Mouse (Mus musculus): ENCODE measurements at regions not wholly inside any gene's neighbourhood (a gene's known extent, or its start where the extent isn't known, plus 50 kb on each side); places are given as distances from the start of the nearest gene placed in this dataset.

DNA sequence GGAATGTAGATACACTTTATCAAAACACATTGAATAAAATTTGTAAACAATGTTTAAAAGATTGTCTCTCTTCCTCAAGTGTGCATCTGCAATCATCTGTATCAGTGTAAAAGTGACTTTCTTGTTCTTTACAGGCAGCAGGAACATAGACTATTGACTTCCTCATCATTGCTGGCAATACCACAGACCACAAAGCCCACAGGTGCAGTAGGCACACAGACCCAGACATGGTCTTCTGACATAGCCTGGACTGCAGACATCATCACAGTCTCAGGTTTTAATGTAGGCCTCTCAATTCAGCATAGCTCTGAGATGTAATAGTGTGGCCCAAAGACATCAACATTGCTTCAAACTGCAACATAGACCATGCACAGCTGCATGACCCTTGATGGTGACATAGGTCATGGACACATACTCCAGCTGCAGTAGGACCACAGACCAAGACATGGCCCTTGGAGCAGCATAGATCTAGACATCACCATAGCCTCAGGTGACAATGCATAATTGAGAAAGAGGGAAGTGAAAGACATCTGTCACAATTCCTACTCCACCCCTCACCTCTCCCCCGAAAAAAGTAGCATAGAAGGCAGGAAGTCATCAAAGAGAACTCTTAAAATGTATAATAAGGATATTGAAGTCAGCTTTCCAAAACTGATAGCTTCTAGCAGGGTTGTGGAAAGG is 74.1 kb upstream of the Speer2 start:
- Histone ChIP-seq H3K27me3 (replicated peaks) (no peaks in the 10 kb centered on the region), H3K4me1 (ENCODE audit: control insufficient read depth in 1 of 2, insufficient read depth in 2 of 2) (peaks cover 0 to 7% of the 10 kb centered on the region in 2 experiments; a peak in 2 of 4 replicates), H3K36me3 (replicated peaks in 1 of 2; ENCODE audit: control insufficient read depth in 1 of 2, insufficient read depth in 1 of 2, low read length in 1 of 2) (no peaks in the 10 kb centered on the region), H3K9me3 (replicated peaks; ENCODE audit: low read length) (peaks cover 42% of the 10 kb centered on the region), H3K79me2 (replicated peaks; ENCODE audit: control insufficient read depth, extremely low read depth, insufficient read depth, poor library complexity, severe bottlenecking) (no peaks in the 10 kb centered on the region), H3K4me3 (replicated peaks in 1 of 3; ENCODE audit: low read depth in 2 of 3, low read length in 2 of 3, poor library complexity in 1 of 3) (peak overlapping the region in 1 of 3 experiments; percentile 3), H3K27ac (ENCODE audit: insufficient read depth, low read depth) (peak overlapping the region; percentile 8; the same call in 1 of the 2 replicates), H3K9ac (ENCODE audit: insufficient read depth, low read depth) (no peak overlapping the region), H3K4me2 (ENCODE audit: insufficient read depth, low read depth, poor library complexity, severe bottlenecking) (no peak overlapping the region)
- in situ Hi-C loops (cut with MboI; ENCODE audit: low pct_ligation_motif_present, low pct_unique_long_range_greater_than_20kb, low sequenced_read_pairs) = loop anchor here (25.0 kb wide), 1 partner anchor 100 kb away; no protein-coding TSS in a partner anchor
- dilution Hi-C loops (cut with MboI; ENCODE audit: extremely low pct_ligation_motif_present, extremely low pct_unique_long_range_greater_than_20kb, low sequenced_read_pairs) = no loop called here
- TF ChIP-seq MEF2A (IDR thresholded peaks at IDR 0.05; ENCODE audit: borderline replicate concordance, low read depth, low read length) (no peak), KAT2A (IDR thresholded peaks at IDR 0.05; ENCODE audit: insufficient replicate concordance, low read length) (no peak), POLR2AphosphoS2 (IDR thresholded peaks at IDR 0.05; ENCODE audit: low read depth, low read length) (no peak), ELF1 (IDR thresholded peaks at IDR 0.05; ENCODE audit: low read depth, low read length) (no peak), MAFK (IDR thresholded peaks at IDR 0.05; ENCODE audit: insufficient replicate concordance, low read length) (no peak), MXI1 (IDR thresholded peaks at IDR 0.05; ENCODE audit: low read depth, low read length) (no peak), UBTF (IDR thresholded peaks at IDR 0.05; ENCODE audit: low read depth, low read length) (no peak), CHD2 (IDR thresholded peaks at IDR 0.05; ENCODE audit: low read length) (no peak), USF2 (conservative IDR thresholded peaks at IDR 0.05; ENCODE audit: low read depth, low read length) (no peak), POLR2A (IDR thresholded peaks at IDR 0.05; ENCODE audit: low read depth, low read length) (no peak), MAX (IDR thresholded peaks at IDR 0.05; ENCODE audit: low read length) (no peak), TBP (conservative IDR thresholded peaks at IDR 0.05; ENCODE audit: low read depth, low read length) (no peak), IRF4 (IDR thresholded peaks at IDR 0.05; ENCODE audit: low read depth, low read length) (peak; percentile 81), MYC (IDR thresholded peaks at IDR 0.05; ENCODE audit: low read depth, low read length) (0 out of 2 replicates have a peak, but pooled peaks have one; percentile 30), CHD1 (IDR thresholded peaks at IDR 0.05; ENCODE audit: low read depth, low read length) (no peak), NRF1 (IDR thresholded peaks at IDR 0.05; ENCODE audit: low read depth, low read length) (no peak), ZC3H11A (IDR thresholded peaks at IDR 0.05; ENCODE audit: low read depth, low read length) (no peak), ZKSCAN1 (IDR thresholded peaks at IDR 0.05; ENCODE audit: borderline replicate concordance, low read depth, low read length) (no peak), TCF12 (IDR thresholded peaks at IDR 0.05; ENCODE audit: low read depth, low read length) (peak; percentile 63; the same call in 1 of the 2 replicates), GABPA (IDR thresholded peaks at IDR 0.05; ENCODE audit: insufficient replicate concordance, low read depth, low read length) (no peak), BHLHE40 (IDR thresholded peaks at IDR 0.05; ENCODE audit: low read depth, low read length) (peak; percentile 79), PAX5 (IDR thresholded peaks at IDR 0.05; ENCODE audit: low read length) (no peak), RAD21 (IDR thresholded peaks at IDR 0.05; ENCODE audit: low read depth, low read length) (no peak), ZMIZ1 (IDR thresholded peaks at IDR 0.05; ENCODE audit: low read depth, low read length) (no peak), CTCF (conservative IDR thresholded peaks at IDR 0.05 in 1 of 2, IDR thresholded peaks at IDR 0.05 in 1 of 2; ENCODE audit: low read depth in 2 of 2, low read length in 2 of 2) (no peak), NELFE (IDR thresholded peaks at IDR 0.05; ENCODE audit: low read depth, low read length) (no peak), SIN3A (IDR thresholded peaks at IDR 0.05; ENCODE audit: low read length) (no peak), ZNF384 (IDR thresholded peaks at IDR 0.05; ENCODE audit: low read depth, low read length) (no peak), ETS1 (conservative IDR thresholded peaks at IDR 0.05; ENCODE audit: low read depth, low read length) (no peak; the same call in 1 of the 2 replicates), JUN (IDR thresholded peaks at IDR 0.05; ENCODE audit: insufficient read depth, low read depth, low read length) (no peak), E2F4 (IDR thresholded peaks at IDR 0.05; ENCODE audit: insufficient replicate concordance, low read depth, low read length) (no peak), MAZ (IDR thresholded peaks at IDR 0.05; ENCODE audit: low read depth, low read length) (no peak), HCFC1 (IDR thresholded peaks at IDR 0.05; ENCODE audit: low read depth, low read length) (no peak), USF1 (IDR thresholded peaks at IDR 0.05; ENCODE audit: low read depth, low read length) (no peak), SMC3 (IDR thresholded peaks at IDR 0.05; ENCODE audit: low read depth, low read length) (no peak), RCOR1 (conservative IDR thresholded peaks at IDR 0.05; ENCODE audit: low read depth, low read length) (peak; percentile 35; the same call in 1 of the 2 replicates), EP300 (IDR thresholded peaks at IDR 0.05; ENCODE audit: low read length) (peak; percentile 59), JUND (conservative IDR thresholded peaks at IDR 0.05; ENCODE audit: low read depth, low read length) (0 out of 2 replicates have a peak, but pooled peaks have one; percentile 16)
- DNase-seq (ENCODE audit: extremely low read depth) = peak; percentile 2

Measured in CH12.LX (cell line).